Mouse (Mus musculus) hindbrain, postnatal 0 days (tissue): ENCODE measurements at regions not wholly inside any gene's neighbourhood (a gene's known extent, or its start where the extent isn't known, plus 50 kb on each side); places are given as distances from the start of the nearest gene placed in this dataset.

Source experiments
- ATAC-seq: fragments of 200-750 bp; cut with Nextera tagmentation; 2 replicates; pipeline ENCODE4 v1.8.0; 2017; ENCODE audit warnings: mild to moderate bottlenecking, moderate TSS enrichment, moderate library complexity
- DNase-seq: peaks from one replicate; pipeline ENCODE4 v3.0.0-alpha.2; 2015; ENCODE audit warnings: low spot score
- H3K27ac ChIP-seq: fragments of 300-500 bp; sonication (generic); 2 replicates; pipeline ENCODE4 v1.5.1; 2014; ENCODE audit warnings: mild to moderate bottlenecking
- H3K27me3 ChIP-seq: fragments of 300-500 bp; sonication (generic); 2 replicates; pipeline ENCODE4 v1.6.1; 2014; ENCODE audit warnings: low read length, mixed read lengths; ENCODE audit not compliant: insufficient read depth
- H3K36me3 ChIP-seq: fragments of 300-500 bp; sonication (generic); 2 replicates; pipeline ENCODE4 v1.6.1; 2014; ENCODE audit warnings: low read length, mixed read lengths; ENCODE audit not compliant: insufficient read depth
- H3K4me1 ChIP-seq: fragments of 300-500 bp; sonication (generic); 2 replicates; pipeline ENCODE4 v1.6.1; 2014; ENCODE audit warnings: antibody characterized with exemption, low read length, mixed read lengths; ENCODE audit not compliant: insufficient read depth
- H3K4me2 ChIP-seq: fragments of 300-500 bp; sonication (generic); 2 replicates; pipeline ENCODE4 v1.6.1; 2014; ENCODE audit warnings: low read depth, mild to moderate bottlenecking, low read length, moderate library complexity, mixed read lengths
- H3K4me3 ChIP-seq: fragments of 300-500 bp; sonication (generic); 2 replicates; pipeline ENCODE4 v1.5.1; 2014; ENCODE audit warnings: low read length
- H3K9ac ChIP-seq: fragments of 300-500 bp; sonication (generic); replicated peaks from 2 replicates; pipeline ENCODE4 v1.6.1; 2014; ENCODE audit warnings: mild to moderate bottlenecking, low read length, moderate library complexity, mixed read lengths
- H3K9me3 ChIP-seq: fragments of 300-500 bp; sonication (generic); 2 replicates; pipeline ENCODE4 v1.6.1; 2016; ENCODE audit warnings: low read length, mixed read lengths
- CTCF ChIP-seq: IDR thresholded peaks from 2 replicates; pipeline ENCODE4 v1.5.1; 2016; ENCODE audit warnings: antibody characterized with exemption, control low read depth, low read depth
- WGBS: fragments of 180-500 bp; shearing (Covaris S2); extraction: QIAGEN DNeasy Blood & Tissue Kit; methylation state at CpG from one replicate; pipeline ENCODE4 v1.1.7; 2014; 5-methylcytosine and 5-hydroxymethylcytosine counted together

DNA sequence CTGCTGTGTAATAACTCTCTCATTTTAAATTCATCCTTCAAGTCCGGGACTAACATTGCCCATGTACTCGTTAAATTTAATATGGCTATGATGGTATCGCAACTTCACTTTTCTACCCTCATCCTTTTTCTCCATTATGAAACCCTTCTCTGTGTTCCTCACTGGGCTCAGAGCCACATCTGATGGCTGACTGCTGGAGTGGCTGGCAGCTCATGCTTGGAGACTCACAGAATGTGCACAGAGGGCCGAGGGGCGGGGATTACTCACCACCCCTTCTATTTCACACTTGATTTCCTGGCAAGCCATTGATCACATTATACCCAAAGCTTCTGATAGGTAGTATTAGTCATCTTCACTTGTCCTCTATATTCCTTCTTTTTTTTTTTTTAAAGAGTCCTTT lies 81.1 kb upstream of the Vwde start:
- Histone ChIP-seq H3K27me3 (no peaks in the 10 kb centered on the region), H3K4me2 (no peak overlapping the region), H3K4me3 (no peak overlapping the region), H3K27ac (no peak overlapping the region), H3K4me1 (no peaks in the 10 kb centered on the region), H3K9ac (no peak overlapping the region), H3K9me3 (no peaks in the 10 kb centered on the region), H3K36me3 (no peaks in the 10 kb centered on the region)
- WGBS = 43% methylated on average over 5 of the region's 5 CpGs
- DNase-seq (peak; percentile 45), ATAC-seq (peak; percentile 56; the same call in 1 of the 2 replicates)
- TF ChIP-seq CTCF = no peak

DNA sequence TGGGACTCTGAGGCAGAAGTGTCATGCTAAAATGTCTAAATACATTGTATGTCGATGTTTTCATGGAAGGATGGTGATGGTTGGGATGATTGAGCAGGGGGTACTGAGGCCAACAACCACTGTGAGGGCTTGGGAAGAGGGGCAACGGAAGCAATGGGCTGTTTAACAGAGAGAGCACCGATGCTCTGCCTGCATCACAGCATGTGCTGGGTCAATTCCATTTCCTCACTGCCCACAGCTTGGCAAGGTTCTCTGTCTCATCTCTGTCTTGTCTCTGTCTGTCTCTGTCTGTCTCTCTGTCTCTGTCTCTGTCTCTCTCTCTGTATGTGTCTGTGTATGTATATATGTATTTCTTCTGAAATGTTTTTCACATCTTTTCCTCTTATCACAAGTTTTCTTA lies 73.4 kb upstream of the Vwde start:
- no peaks in the 10 kb centered on the region for H3K27me3 ChIP-seq
- WGBS = 80% methylated on average over 3 of the region's 3 CpGs
- H3K4me2 ChIP-seq = no peak overlapping the region
- TF ChIP-seq CTCF = no peak
- DNase-seq = no peak
- no peak overlapping the region for H3K9ac ChIP-seq
- H3K4me3 ChIP-seq = no peak overlapping the region
- H3K4me1 ChIP-seq = no peaks in the 10 kb centered on the region
- H3K9me3 ChIP-seq = no peaks in the 10 kb centered on the region
- H3K36me3 ChIP-seq = no peaks in the 10 kb centered on the region
- ATAC-seq = no peak
- H3K27ac ChIP-seq = no peak overlapping the region

DNA sequence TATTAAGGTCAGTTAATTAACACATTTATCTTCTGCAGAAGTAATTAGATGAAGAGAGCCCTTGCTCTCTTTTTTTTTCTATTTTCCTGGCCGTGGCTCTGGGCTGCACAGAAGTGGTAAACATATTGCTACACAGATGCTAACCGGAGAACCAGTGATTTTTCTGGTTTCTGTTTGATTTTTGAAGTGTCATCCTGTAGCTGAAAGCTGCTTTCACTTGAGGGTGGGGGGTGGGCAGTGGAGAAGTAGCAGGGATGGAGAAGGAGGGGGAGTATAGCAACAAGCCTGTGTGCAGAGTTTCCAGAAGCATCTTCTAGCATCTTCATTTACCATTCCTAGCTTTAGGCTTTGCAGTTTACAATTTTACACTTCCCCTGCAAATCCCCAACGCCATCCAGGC lies 72.3 kb upstream of the Vwde start:
- no peak overlapping the region for H3K4me2 ChIP-seq
- no peaks in the 10 kb centered on the region for H3K36me3 ChIP-seq
- peak; percentile 46; the same call in 1 of the 2 replicates for ATAC-seq
- no peak overlapping the region for H3K4me3 ChIP-seq
- no peaks in the 10 kb centered on the region for H3K9me3 ChIP-seq
- no peak overlapping the region for H3K9ac ChIP-seq
- WGBS = 40% methylated on average over 3 of the region's 3 CpGs
- H3K27ac ChIP-seq = peak overlapping the region; percentile 60
- H3K27me3 ChIP-seq = no peaks in the 10 kb centered on the region
- TF ChIP-seq CTCF = no peak
- peak; percentile 26 for DNase-seq
- H3K4me1 ChIP-seq = no peaks in the 10 kb centered on the region

DNA sequence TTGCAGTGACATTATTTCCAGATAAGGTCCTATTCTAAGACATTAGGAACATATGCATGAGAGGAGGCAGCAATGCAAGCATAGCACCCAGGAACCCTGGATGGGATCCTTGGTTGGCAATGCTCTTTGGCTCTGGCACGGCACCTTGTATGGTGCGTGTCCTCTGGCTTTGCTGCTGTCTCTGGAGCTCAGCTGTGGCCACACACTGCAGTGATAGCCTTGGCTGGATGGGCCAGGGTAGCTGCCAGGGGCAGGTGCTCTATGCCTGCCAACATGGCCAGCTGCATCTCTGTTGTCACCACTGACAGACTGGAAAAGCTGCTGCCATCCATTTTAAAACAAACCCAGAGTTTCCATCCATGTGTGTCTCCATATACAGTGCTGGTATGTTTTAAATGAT lies 71.3 kb upstream of the Vwde start:
- no peaks in the 10 kb centered on the region for H3K4me1 ChIP-seq
- H3K27ac ChIP-seq = peak overlapping the region; percentile 60
- no peak overlapping the region for H3K4me2 ChIP-seq
- DNase-seq (peak; percentile 68), ATAC-seq (peak; percentile 91)
- no peak overlapping the region for H3K4me3 ChIP-seq
- H3K9me3 ChIP-seq = no peaks in the 10 kb centered on the region
- no peak overlapping the region for H3K9ac ChIP-seq
- no peaks in the 10 kb centered on the region for H3K27me3 ChIP-seq
- no peak for TF ChIP-seq CTCF
- 67% methylated on average over 2 of the region's 2 CpGs for WGBS
- no peaks in the 10 kb centered on the region for H3K36me3 ChIP-seq

DNA sequence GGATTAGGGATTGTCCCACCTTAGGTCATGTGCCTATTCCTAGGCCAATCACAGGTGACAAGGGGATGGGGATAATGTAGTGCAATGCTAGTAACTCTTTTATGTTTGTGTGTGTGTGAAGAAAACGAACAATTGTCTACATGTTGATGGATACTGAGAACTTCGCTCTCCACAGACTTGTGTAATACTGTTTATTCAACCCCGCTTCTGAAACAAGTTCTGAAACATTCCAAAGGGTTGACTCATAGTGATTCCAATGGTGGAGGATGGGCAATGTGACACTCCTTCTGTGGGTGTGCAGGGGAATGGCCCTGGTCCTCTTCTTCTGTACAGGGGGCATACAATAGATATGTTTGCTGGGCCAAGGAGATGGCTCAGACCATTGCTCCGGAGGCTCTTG lies 69.6 kb upstream of the Vwde start:
- Histone ChIP-seq H3K27me3 (no peaks in the 10 kb centered on the region), H3K27ac (no peak overlapping the region), H3K4me1 (no peaks in the 10 kb centered on the region), H3K9me3 (no peaks in the 10 kb centered on the region), H3K4me3 (no peak overlapping the region), H3K36me3 (no peaks in the 10 kb centered on the region), H3K4me2 (no peak overlapping the region), H3K9ac (no peak overlapping the region)
- no peak for ATAC-seq
- TF ChIP-seq CTCF = no peak
- WGBS = 91% methylated on average over 4 of the region's 4 CpGs
- no peak for DNase-seq

DNA sequence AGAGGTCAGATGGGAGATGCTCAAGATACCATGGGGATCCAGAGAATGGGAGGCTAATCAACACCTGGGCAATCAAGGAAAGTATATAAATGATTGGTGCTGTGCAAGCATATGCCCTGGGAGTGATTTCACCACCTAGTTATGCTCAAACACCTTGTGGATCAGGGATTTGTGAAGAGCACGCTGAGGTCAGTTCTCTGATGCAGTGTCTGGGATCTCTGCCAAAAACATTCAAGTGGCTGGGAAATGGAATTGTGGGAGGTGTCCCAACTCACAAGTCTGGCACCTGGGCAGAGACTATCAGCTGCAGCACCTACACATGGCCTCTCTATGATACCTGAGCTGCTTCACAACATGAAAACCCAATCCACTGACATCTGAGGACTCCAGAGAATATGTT lies 63.7 kb upstream of the Vwde start:
- Histone ChIP-seq H3K27ac (no peak overlapping the region), H3K4me1 (no peaks in the 10 kb centered on the region), H3K4me2 (no peak overlapping the region), H3K36me3 (no peaks in the 10 kb centered on the region), H3K9ac (no peak overlapping the region), H3K9me3 (no peaks in the 10 kb centered on the region), H3K27me3 (no peaks in the 10 kb centered on the region), H3K4me3 (no peak overlapping the region)
- WGBS = 45% methylated on average over 1 of the region's 1 CpGs
- peak; percentile 56 for ATAC-seq
- DNase-seq = peak; percentile 66
- TF ChIP-seq CTCF = no peak

DNA sequence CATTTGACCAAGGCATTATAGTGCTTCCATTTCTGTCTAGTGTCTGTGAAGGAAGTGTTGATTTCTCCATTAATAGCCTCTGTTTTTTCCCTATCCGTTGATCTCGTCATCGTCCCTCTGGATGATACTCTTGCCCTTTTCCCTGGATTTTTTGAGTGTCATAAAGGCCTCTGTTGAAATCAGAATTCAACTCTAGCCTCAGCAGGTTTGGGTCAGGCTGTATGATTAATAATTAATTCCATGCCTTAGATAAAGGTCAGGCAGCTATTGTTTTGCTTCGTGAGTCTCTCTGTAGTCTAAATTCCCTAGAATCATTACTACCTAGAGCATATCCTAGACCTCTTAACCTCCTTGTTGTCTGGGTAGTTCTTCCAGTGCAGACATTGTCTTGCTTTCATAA lies 63.0 kb upstream of the Vwde start:
- no peak for TF ChIP-seq CTCF
- Histone ChIP-seq H3K27ac (no peak overlapping the region), H3K9me3 (no peaks in the 10 kb centered on the region), H3K4me3 (no peak overlapping the region), H3K27me3 (no peaks in the 10 kb centered on the region), H3K36me3 (no peaks in the 10 kb centered on the region), H3K4me2 (no peak overlapping the region), H3K4me1 (no peaks in the 10 kb centered on the region), H3K9ac (no peak overlapping the region)
- WGBS = 72% methylated on average over 4 of the region's 4 CpGs
- ATAC-seq (no peak), DNase-seq (no peak)
